Mouse (Mus musculus) forebrain, postnatal 0 days (tissue): ENCODE results near the gene Rapgef5. TPM values are rescaled to one million over a fixed set of nuclear protein-coding genes. Genes with fewer than 3 reads are reported as not detected.

Experiments
- ATAC-seq: fragments of 200-750 bp; cut with Nextera tagmentation; 2 replicates; pipeline ENCODE4 v1.8.0; 2017; ENCODE audit warnings: mild to moderate bottlenecking, moderate library complexity
- DNase-seq: peaks from one replicate; pipeline ENCODE4 v3.0.0-alpha.2; 2015
- H3K27ac ChIP-seq: fragments of 300-500 bp; sonication (generic); 2 replicates; pipeline ENCODE4 v1.5.1; 2014; ENCODE audit warnings: low read depth, mild to moderate bottlenecking, antibody characterized with exemption, low read length, moderate library complexity, mixed read lengths
- H3K27me3 ChIP-seq: fragments of 300-500 bp; sonication (generic); 2 replicates; pipeline ENCODE4 v1.6.1; 2014; ENCODE audit warnings: mild to moderate bottlenecking, low read length, mixed read lengths; ENCODE audit not compliant: insufficient read depth
- H3K36me3 ChIP-seq: fragments of 300-500 bp; sonication (generic); 2 replicates; pipeline ENCODE4 v1.6.1; 2014; ENCODE audit warnings: mild to moderate bottlenecking, moderate library complexity; ENCODE audit not compliant: insufficient read depth
- H3K4me1 ChIP-seq: fragments of 300-500 bp; sonication (generic); 2 replicates; pipeline ENCODE4 v1.6.1; 2014; ENCODE audit warnings: antibody characterized with exemption; ENCODE audit not compliant: insufficient read depth
- H3K4me2 ChIP-seq: fragments of 300-500 bp; sonication (generic); 2 replicates; pipeline ENCODE4 v1.6.1; 2014; ENCODE audit warnings: low read depth, mild to moderate bottlenecking, moderate library complexity
- H3K4me3 ChIP-seq: fragments of 300-500 bp; sonication (generic); 2 replicates; pipeline ENCODE4 v1.5.1; 2014; ENCODE audit warnings: low read depth, low read length, mixed read lengths
- H3K9ac ChIP-seq: fragments of 300-500 bp; sonication (generic); 2 replicates; pipeline ENCODE4 v1.6.1; 2014; ENCODE audit warnings: mild to moderate bottlenecking
- H3K9me3 ChIP-seq: fragments of 300-500 bp; sonication (generic); 2 replicates; pipeline ENCODE4 v1.6.1; 2016; ENCODE audit warnings: low read length
- CTCF ChIP-seq: sonication (generic); IDR thresholded peaks from 2 replicates; pipeline ENCODE4 v1.5.1; 2016; ENCODE audit warnings: antibody characterized with exemption, control low read depth, low read depth
- WGBS: fragments of 180-500 bp; shearing (Covaris S2); extraction: QIAGEN DNeasy Blood & Tissue Kit; methylation state at CpG from one replicate; pipeline ENCODE4 v1.1.7; 2014; 5-methylcytosine and 5-hydroxymethylcytosine counted together
- polyA plus RNA-seq: library from polyadenylated mRNA; unstranded; fragments of >200 nt; fragmentation: Nextera tagmentation; extraction: Ambion mirVana; gene quantifications from 2 replicates; pipeline ENCODE4 v1.2.1, GENCODE M21; 2015
- total RNA-seq: library from RNA; depleted of rRNA; stranded (reverse); fragments of >200 nt; gene quantifications from 2 replicates; pipeline ENCODE4 v1.2.3, GENCODE M21; 2014

Gene Rapgef5
- total and polyA plus RNA-seq, 2 experiments from 2014 or later, result 30.5 to 60.9 TPM

DNA sequence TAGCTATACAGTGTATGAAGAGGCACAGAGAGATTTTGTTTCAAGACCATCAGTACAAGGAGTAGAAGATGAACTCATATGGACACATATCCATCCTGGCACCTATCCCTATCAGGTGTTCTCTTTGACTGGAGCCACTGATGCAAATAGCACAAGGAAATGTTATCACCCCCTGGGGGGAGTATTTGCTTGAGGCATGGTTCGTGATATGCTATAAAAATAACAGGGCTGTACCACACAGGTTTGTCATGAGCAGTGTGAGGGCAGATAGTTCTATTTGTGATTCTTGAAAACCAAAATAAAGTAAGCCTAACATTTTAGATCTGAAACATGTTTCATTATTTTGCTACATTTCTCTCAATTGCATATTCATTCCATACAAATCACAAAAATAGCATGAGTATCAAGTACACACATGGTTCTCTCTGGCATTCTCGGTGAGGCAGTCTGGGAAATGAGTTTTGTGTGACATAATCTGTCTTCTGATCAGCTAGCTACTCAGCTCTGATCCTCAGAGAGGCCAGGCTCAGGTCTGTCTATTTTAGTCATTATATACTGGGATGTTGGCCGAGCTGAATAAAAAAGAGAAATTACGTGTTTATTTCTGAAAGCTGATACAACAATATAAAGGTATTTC lies 12.3 kb downstream of the Rapgef5 start:
- Histone ChIP-seq H3K9ac (no peak overlapping the region), H3K4me2 (no peak overlapping the region), H3K27ac (peak overlapping the region; percentile 3; the same call in 1 of the 2 replicates), H3K4me3 (no peak overlapping the region), H3K27me3 (no peaks in the 10 kb centered on the region), H3K4me1 (peaks cover 13% of the 10 kb centered on the region; the same call in 1 of the 2 replicates), H3K9me3 (no peaks in the 10 kb centered on the region), H3K36me3 (no peaks in the 10 kb centered on the region)
- 58% methylated on average over 4 of the region's 4 CpGs for WGBS
- ATAC-seq (no peak; the same call in 1 of the 2 replicates), DNase-seq (peak; percentile 46)
- no peak for TF ChIP-seq CTCF

DNA sequence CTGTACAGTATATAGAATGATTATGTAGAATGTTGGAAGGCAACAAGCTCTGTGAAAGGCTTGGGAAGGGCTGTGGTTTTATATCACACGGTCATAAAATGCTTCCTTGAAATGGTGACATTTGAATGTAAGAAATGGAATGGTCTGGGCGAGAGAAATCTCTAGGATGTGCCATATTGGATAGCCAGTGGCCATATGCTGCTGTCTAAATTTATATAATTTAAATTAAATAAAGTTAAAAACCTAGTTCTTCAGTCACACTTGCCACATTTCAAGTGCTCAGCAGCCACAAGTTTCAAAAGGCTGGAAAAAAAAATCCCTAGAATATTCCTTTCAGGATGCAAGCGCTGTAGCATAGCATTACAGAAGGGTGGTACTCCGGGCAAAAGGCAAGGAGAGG lies 14.8 kb downstream of the Rapgef5 start:
- Histone ChIP-seq H3K4me2 (no peak overlapping the region), H3K9ac (no peak overlapping the region), H3K36me3 (no peaks in the 10 kb centered on the region), H3K27me3 (peaks cover 6% of the 10 kb centered on the region), H3K27ac (no peak overlapping the region), H3K9me3 (no peaks in the 10 kb centered on the region), H3K4me3 (no peak overlapping the region), H3K4me1 (peaks cover 13% of the 10 kb centered on the region; the same call in 1 of the 2 replicates)
- WGBS, result 69% methylated on average over 4 of the region's 4 CpGs
- peak; percentile 47 for ATAC-seq
- no peak for TF ChIP-seq CTCF
- DNase-seq, result peak; percentile 53

DNA sequence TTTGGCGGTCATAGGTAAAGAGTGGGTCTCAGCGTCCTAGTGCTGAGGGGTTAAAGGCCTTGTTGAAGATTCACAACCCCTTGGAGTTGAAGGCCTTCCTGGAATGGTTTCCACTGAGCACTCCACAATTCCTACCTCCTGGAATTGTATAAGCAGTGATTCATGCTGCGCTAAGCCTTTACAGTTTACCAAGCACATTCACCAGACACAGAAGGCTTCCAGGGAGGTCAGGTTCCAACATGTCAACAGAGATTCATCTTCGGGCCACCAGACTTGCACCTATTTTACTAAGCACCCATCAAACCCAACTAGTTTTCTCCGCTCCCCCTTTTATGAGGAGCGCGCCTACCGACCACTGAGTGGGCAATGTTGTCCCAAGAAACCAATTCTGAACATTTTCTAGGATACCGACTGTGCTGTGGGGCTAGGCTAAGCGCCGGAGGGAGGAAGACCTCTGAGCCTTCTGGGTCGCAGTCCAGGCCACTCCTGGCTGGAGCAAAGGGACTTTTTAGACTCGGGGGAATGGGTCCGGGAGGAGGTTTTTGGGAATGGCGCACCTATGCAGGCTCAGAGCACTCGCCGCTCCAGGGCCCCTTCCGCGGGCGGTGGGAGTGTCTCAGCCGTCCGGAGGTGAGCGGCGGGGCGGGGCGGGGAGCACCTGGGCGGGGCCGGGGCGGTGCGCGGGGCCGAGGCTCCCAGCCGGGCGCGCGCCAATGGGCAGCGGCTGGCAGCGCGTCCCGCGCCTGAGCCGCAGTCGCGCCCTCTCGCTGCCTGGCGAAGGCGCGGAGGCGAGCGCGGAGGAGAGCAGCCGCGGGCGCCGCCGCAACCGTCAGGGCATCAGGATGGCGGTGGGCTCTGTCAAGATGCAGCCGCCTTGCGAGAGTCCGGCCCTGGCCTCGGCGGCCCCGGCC lies 17.2 kb downstream of the Rapgef5 start:
- TF ChIP-seq CTCF, result 0 out of 2 replicates have a peak, but pooled peaks have one; percentile 18
- peak; percentile 51 for DNase-seq
- Histone ChIP-seq H3K9ac (peak overlapping the region; percentile 64), H3K27ac (peak overlapping the region; percentile 71), H3K36me3 (no peaks in the 10 kb centered on the region), H3K4me1 (0 out of 2 replicates have a peak, but pooled peaks cover 6% of the 10 kb centered on the region), H3K4me2 (peak overlapping the region; percentile 84), H3K9me3 (no peaks in the 10 kb centered on the region), H3K4me3 (peak overlapping the region; percentile 65), H3K27me3 (peaks cover 6% of the 10 kb centered on the region)
- 8% methylated on average over 62 of the region's 64 CpGs for WGBS
- ATAC-seq, result peak; percentile 49

DNA sequence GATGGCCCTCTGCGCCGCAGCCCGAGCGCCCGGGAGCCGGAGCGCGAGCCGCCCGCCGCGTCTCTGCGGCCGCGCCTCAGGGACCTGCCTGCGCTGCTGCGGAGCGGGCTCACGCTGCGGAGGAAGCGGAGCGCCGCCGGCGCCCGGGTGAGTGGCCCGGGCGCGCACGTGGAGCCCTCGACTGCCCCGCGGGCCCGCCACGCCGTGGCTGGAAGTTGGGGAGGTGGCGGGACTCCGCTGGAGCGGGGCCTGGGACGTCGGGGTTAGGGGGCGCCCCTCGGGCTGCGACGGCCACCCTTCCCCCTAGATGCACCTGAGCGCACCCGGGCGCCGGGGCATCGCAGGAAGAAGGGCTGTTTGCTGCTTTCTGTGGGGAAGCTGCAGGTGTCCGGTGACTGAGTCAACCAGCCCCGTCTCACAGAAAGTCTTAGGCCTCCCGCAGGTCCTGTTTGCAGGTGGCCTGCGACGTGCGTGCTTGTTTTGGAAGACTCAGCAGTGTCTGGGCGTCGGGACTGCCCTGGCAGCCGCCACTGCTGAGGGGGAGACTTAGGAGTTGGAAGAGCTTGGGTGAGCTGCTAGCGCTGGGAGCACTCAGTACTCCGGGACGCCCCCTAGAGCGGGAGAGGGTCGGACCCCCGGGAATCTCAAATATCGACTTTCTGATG lies 17.9 kb downstream of the Rapgef5 start:
- peak overlapping the region; percentile 64 for H3K9ac ChIP-seq
- H3K4me2 ChIP-seq, result peak overlapping the region; percentile 84
- DNase-seq (peak; percentile 66), ATAC-seq (peak; percentile 70)
- H3K36me3 ChIP-seq, result no peaks in the 10 kb centered on the region
- WGBS, result 5% methylated on average over 62 of the region's 66 CpGs
- H3K9me3 ChIP-seq, result no peaks in the 10 kb centered on the region
- H3K4me3 ChIP-seq, result peak overlapping the region; percentile 65
- peak; percentile 46 for TF ChIP-seq CTCF
- peak overlapping the region; percentile 71 for H3K27ac ChIP-seq
- H3K4me1 ChIP-seq, result 0 out of 2 replicates have a peak, but pooled peaks cover 4% of the 10 kb centered on the region
- H3K27me3 ChIP-seq, result peaks cover 6% of the 10 kb centered on the region

DNA sequence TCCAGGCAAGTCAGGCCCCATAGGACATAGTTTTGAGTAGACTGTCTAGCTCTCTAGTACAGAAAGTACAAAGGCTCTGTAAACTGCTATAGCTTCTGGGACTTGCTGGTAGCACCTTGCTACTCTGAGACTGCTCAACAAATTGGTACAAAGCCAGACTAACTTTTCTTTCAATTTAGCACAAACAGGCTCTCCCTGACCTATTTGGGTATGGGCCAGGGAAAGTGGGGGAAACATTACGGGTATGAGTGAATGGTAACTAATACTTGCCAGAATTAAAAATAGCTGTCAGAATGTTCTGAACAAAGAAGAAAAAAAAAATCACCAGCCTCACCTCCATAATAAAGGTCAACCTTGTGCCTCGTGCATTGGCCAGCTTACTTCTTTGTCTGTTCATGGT lies 24.1 kb downstream of the Rapgef5 start:
- Histone ChIP-seq H3K36me3 (no peaks in the 10 kb centered on the region), H3K4me3 (no peak overlapping the region), H3K27ac (no peak overlapping the region), H3K9me3 (no peaks in the 10 kb centered on the region), H3K27me3 (0 out of 2 replicates have a peak, but pooled peaks cover under 1% of the 10 kb centered on the region), H3K4me1 (no peaks in the 10 kb centered on the region), H3K9ac (no peak overlapping the region), H3K4me2 (no peak overlapping the region)
- 37% methylated on average over 2 of the region's 2 CpGs for WGBS
- DNase-seq (no peak), ATAC-seq (no peak)
- TF ChIP-seq CTCF, result no peak

DNA sequence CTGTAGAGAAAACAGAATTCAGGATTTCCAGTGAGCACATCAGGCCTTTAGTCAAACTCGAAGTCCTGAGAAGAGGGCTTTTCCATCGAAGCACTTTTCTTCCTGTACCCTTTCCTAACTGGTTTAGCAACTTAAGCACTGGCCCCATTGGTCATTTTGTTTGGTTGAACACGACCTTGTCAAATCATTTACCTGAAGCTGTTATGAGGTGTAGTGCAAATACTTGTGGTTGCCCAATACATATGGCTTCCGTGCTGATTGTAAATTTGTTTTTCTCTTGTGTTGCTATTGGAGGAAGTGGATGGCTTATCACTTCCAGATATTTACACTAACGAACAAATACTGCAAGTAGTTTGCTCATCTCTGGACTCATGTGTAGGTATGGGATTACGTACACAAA lies 29.0 kb downstream of the Rapgef5 start:
- H3K27ac ChIP-seq, result no peak overlapping the region
- H3K4me3 ChIP-seq, result no peak overlapping the region
- DNase-seq (no peak), ATAC-seq (no peak)
- no peak overlapping the region for H3K9ac ChIP-seq
- 87% methylated on average over 6 of the region's 6 CpGs for WGBS
- no peaks in the 10 kb centered on the region for H3K27me3 ChIP-seq
- no peaks in the 10 kb centered on the region for H3K36me3 ChIP-seq
- no peak overlapping the region for H3K4me2 ChIP-seq
- TF ChIP-seq CTCF, result no peak
- H3K4me1 ChIP-seq, result no peaks in the 10 kb centered on the region
- H3K9me3 ChIP-seq, result no peaks in the 10 kb centered on the region
